Mouse (Mus musculus) frontal cortex, adult (tissue): ENCODE data around the gene Clip2.
A peak's percentile ranks its signal among the peaks of the same experiment; 100 is the strongest.

Source experiments
- ATAC-seq: cut with Nextera tagmentation; 2 replicates; pipeline ENCODE4 v1.9.2; 2017; ENCODE audit warnings: mild to moderate bottlenecking, moderate library complexity, mixed read lengths; ENCODE audit not compliant: low TSS enrichment

Gene Clip2

GRCm38 (mm10) chr5:134523728-134524127, 28.5 kb downstream of the Clip2 start:
- ATAC-seq = no peak

GRCm38 (mm10) chr5:134522524-134522923, 29.7 kb downstream of the Clip2 start:
- no peak for ATAC-seq

- ATAC-seq = no peak
These were observed 30.4 kb downstream of the Clip2 start for GRCm38 (mm10) chr5:134521806-134522205.

- peak; percentile 85 for ATAC-seq
These were observed 31.1 kb downstream of the Clip2 start for GRCm38 (mm10) chr5:134521131-134521530.

GRCm38 (mm10) chr5:134520120-134520519, 32.1 kb downstream of the Clip2 start:
- peak; percentile 25; the same call in 1 of the 2 replicates for ATAC-seq

GRCm38 (mm10) chr5:134519471-134519870, 32.8 kb downstream of the Clip2 start:
- ATAC-seq = no peak

- ATAC-seq = peak; percentile 48
These were observed 40.1 kb downstream of the Clip2 start for GRCm38 (mm10) chr5:134512086-134512485.

GRCm38 (mm10) chr5:134510266-134510665, 42.0 kb downstream of the Clip2 start:
- ATAC-seq = no peak

GRCm38 (mm10) chr5:134508965-134509364, 43.3 kb downstream of the Clip2 start:
- ATAC-seq = no peak

- no peak for ATAC-seq
These were observed 44.3 kb downstream of the Clip2 start for GRCm38 (mm10) chr5:134507859-134508399.

- ATAC-seq = peak; percentile 38
These were observed 44.9 kb downstream of the Clip2 start for GRCm38 (mm10) chr5:134507307-134507706.

GRCm38 (mm10) chr5:134505810-134506292, 46.4 kb downstream of the Clip2 start:
- peak; percentile 54 for ATAC-seq

- no peak for ATAC-seq
These were observed 49.6 kb downstream of the Clip2 start for GRCm38 (mm10) chr5:134502591-134502990.

- ATAC-seq = no peak
These were observed 50.8 kb downstream of the Clip2 start for GRCm38 (mm10) chr5:134501453-134501852.

- no peak for ATAC-seq
These were observed 51.6 kb downstream of the Clip2 start for GRCm38 (mm10) chr5:134500681-134501080.

- ATAC-seq = peak; percentile 64
These were observed 52.2 kb downstream of the Clip2 start for GRCm38 (mm10) chr5:134500062-134500461.

- no peak for ATAC-seq
These were observed 55.2 kb downstream of the Clip2 start for GRCm38 (mm10) chr5:134497026-134497425.

GRCm38 (mm10) chr5:134495796-134496195, 56.4 kb downstream of the Clip2 start:
- no peak for ATAC-seq

GRCm38 (mm10) chr5:134494142-134494541, 58.1 kb downstream of the Clip2 start:
- ATAC-seq = peak; percentile 74

GRCm38 (mm10) chr5:134492956-134493355, 59.3 kb downstream of the Clip2 start:
- ATAC-seq = no peak

GRCm38 (mm10) chr5:134491712-134492417, 60.4 kb downstream of the Clip2 start:
- peak; percentile 58 for ATAC-seq

GRCm38 (mm10) chr5:134491206-134491605, 61.0 kb downstream of the Clip2 start:
- no peak for ATAC-seq

GRCm38 (mm10) chr5:134490465-134490864, 61.8 kb downstream of the Clip2 start:
- ATAC-seq = no peak
